Mouse (Mus musculus) left cerebral cortex, postnatal 14 days (tissue): Measurements from ENCODE around the gene Vmn1r122. TPM values are rescaled to one million over a fixed set of nuclear protein-coding genes. Genes with fewer than 3 reads are reported as not detected.
"Not testable (repeated sequence)": the region's sequence is repeated elsewhere in the genome, so short reads cannot be mapped to it uniquely, and the experiment has no call there.

Experiments
- DNase-seq, 2 experiments: peaks; one replicate each; pipeline ENCODE4 v3.0.0; 2021 to 2022; ENCODE audit warnings: low spot score in 2 of 2, mixed read lengths in 1 of 2
- intact Hi-C: fragments of 180-260 bp; cut with DNase I; formaldehyde crosslinking; loops from one replicate; pipeline ENCODE4 v1.15.1; 2025
- long read RNA-seq, 2 experiments: library from polyadenylated mRNA; stranded (forward); transcript quantifications; one replicate each; pipeline ENCODE4 v2.0.0; 2021
- total RNA-seq, 2 experiments: library from RNA; stranded (reverse); gene quantifications; 2 replicates each; pipeline ENCODE4 v1.2.3; 2021

Vmn1r122 gene
- total RNA-seq: not detected
- long read RNA-seq, experiment 1: 0 reads
- long read RNA-seq, experiment 2: 0 reads

- DNase-seq, intact Hi-C loops: not testable (repeated sequence)
These were observed at the start of gene Vmn1r122 for GRCm38 (mm10) chr7:21134028-21134427. Gene Vmn1r122 (minus strand): TSS chr7:21134128.

GRCm38 (mm10) chr7:21161885-21162284 is 28.0 kb upstream of the Vmn1r122 start, which contains the start of gene Vmn1r123:
Gene Vmn1r123 (plus strand): TSS chr7:21162185.
- DNase-seq, intact Hi-C loops: not testable (repeated sequence)

GRCm38 (mm10) chr7:21098413-21098812 is 35.5 kb downstream of the Vmn1r122 start, which contains the start of gene Vmn1r121:
Gene Vmn1r121 (minus strand): TSS chr7:21098513.
- intact Hi-C loops: not testable (repeated sequence)

More at GRCm38 (mm10) chr7:21098413-21098812, 35.5 kb downstream of the Vmn1r122 start, which contains the start of gene Vmn1r121:
- not testable (repeated sequence) for DNase-seq

Other genes starting within 250 kb of the Vmn1r122 start
- not detected for gene Vmn1r118, start 221.8 kb downstream of the Vmn1r122 start, total RNA-seq
- gene Vmn1r119, start 121.7 kb downstream of the Vmn1r122 start, total RNA-seq: not detected
- not detected for gene Vmn1r120, start 80.3 kb downstream of the Vmn1r122 start, total RNA-seq
- gene Vmn1r121, start 35.6 kb downstream of the Vmn1r122 start, total RNA-seq: not detected
- not detected for gene Vmn1r123, start 28.1 kb upstream of the Vmn1r122 start, total RNA-seq
- not detected for gene Gm5157, start 56.3 kb upstream of the Vmn1r122 start, total RNA-seq
- not detected for gene Vmn1r124, start 126.5 kb upstream of the Vmn1r122 start, total RNA-seq
- gene Vmn1r125, start 138.1 kb upstream of the Vmn1r122 start, total RNA-seq: not detected
- gene Vmn1r126, start 167.3 kb upstream of the Vmn1r122 start, total RNA-seq: not detected
- not detected for gene Vmn1r127, start 185.7 kb upstream of the Vmn1r122 start, total RNA-seq
- not detected for gene Vmn1r128, start 215.2 kb upstream of the Vmn1r122 start, total RNA-seq
- gene Vmn1r129, start 227.2 kb upstream of the Vmn1r122 start, total RNA-seq: not detected